Mouse (Mus musculus) intestine, embryonic 14.5 days (tissue): ENCODE data around the gene Cd4. TPM values are rescaled to one million over a fixed set of nuclear protein-coding genes. Genes with fewer than 3 reads are reported as not detected.
A peak's percentile ranks its signal among the peaks of the same experiment; 100 is the strongest.

Source experiments
- ATAC-seq: fragments of 200-750 bp; cut with Nextera tagmentation; replicated peaks from 2 replicates; pipeline ENCODE4 v1.8.0; 2017; ENCODE audit warnings: low read depth, moderate number of reproducible peaks, moderate TSS enrichment, moderate library complexity; ENCODE audit not compliant: low FRiP score, low TSS enrichment
- DNase-seq: peaks from one replicate; pipeline ENCODE4 v3.0.0-alpha.2; 2018; ENCODE audit warnings: low spot score
- H3K27ac ChIP-seq: fragments of 300-500 bp; sonication (generic); 2 replicates; pipeline ENCODE4 v1.5.1; 2014; ENCODE audit warnings: low read depth, mild to moderate bottlenecking, control low read depth
- H3K27me3 ChIP-seq: fragments of 300-500 bp; sonication (generic); replicated peaks from 2 replicates; pipeline ENCODE4 v1.6.1; 2014; ENCODE audit warnings: low read length, control low read depth; ENCODE audit not compliant: control insufficient read depth, insufficient read depth
- H3K36me3 ChIP-seq: fragments of 300-500 bp; sonication (generic); 2 replicates; pipeline ENCODE4 v1.6.1; 2014; ENCODE audit warnings: low read length, control low read depth; ENCODE audit not compliant: control insufficient read depth, insufficient read depth
- H3K4me1 ChIP-seq: fragments of 300-500 bp; sonication (generic); replicated peaks from 2 replicates; pipeline ENCODE4 v1.6.1; 2014; ENCODE audit warnings: low read length, control low read depth, mixed read lengths; ENCODE audit not compliant: control insufficient read depth, insufficient read depth
- H3K4me2 ChIP-seq: fragments of 300-500 bp; sonication (generic); 2 replicates; pipeline ENCODE4 v1.6.1; 2014; ENCODE audit warnings: low read length
- H3K4me3 ChIP-seq: fragments of 300-500 bp; sonication (generic); 2 replicates; pipeline ENCODE4 v1.5.1; 2014; ENCODE audit warnings: low read depth, low read length, control low read depth, mixed read lengths
- H3K9ac ChIP-seq: fragments of 300-500 bp; sonication (generic); 2 replicates; pipeline ENCODE4 v1.6.1; 2014; ENCODE audit warnings: mild to moderate bottlenecking, low read length
- H3K9me3 ChIP-seq: fragments of 300-500 bp; sonication (generic); 2 replicates; pipeline ENCODE4 v1.6.1; 2016; ENCODE audit warnings: low read length, control low read depth; ENCODE audit not compliant: control insufficient read depth
- WGBS: fragments of 180-500 bp; shearing (Covaris S2); extraction: QIAGEN DNeasy Blood & Tissue Kit; methylation state at CpG from one replicate; pipeline ENCODE4 v1.1.7; 2014; 5-methylcytosine and 5-hydroxymethylcytosine counted together
- polyA plus RNA-seq: library from polyadenylated mRNA; unstranded; fragments of >200 nt; fragmentation: Nextera tagmentation; extraction: Ambion mirVana; gene quantifications from 2 replicates; pipeline ENCODE4 v1.2.1, GENCODE M21; 2014

Cd4 gene
- polyA plus RNA-seq, 1 experiment from 2014 or later: 0.37 TPM

GRCm38 (mm10) chr6:124883351-124883750, 4.7 kb downstream of the Cd4 start:
- whole genome bisulfite sequencing: 77% methylated on average over 10 of the region's 10 CpGs

GRCm38 (mm10) chr6:124881821-124882220, 6.2 kb downstream of the Cd4 start:
- DNase-seq (no peak), ATAC-seq (no peak)
- Histone ChIP-seq H3K4me1 (no peaks in the 10 kb centered on the region), H3K9ac (no peak overlapping the region), H3K27me3 (no peaks in the 10 kb centered on the region), H3K4me2 (no peak overlapping the region), H3K4me3 (no peak overlapping the region), H3K27ac (no peak overlapping the region), H3K9me3 (no peaks in the 10 kb centered on the region), H3K36me3 (no peaks in the 10 kb centered on the region)
- 88% methylated on average over 9 of the region's 9 CpGs for WGBS

More at GRCm38 (mm10) chr6:124883351-124883750, 4.7 kb downstream of the Cd4 start:
- Histone ChIP-seq H3K36me3 (no peaks in the 10 kb centered on the region), H3K27me3 (no peaks in the 10 kb centered on the region), H3K4me2 (no peak overlapping the region), H3K9me3 (no peaks in the 10 kb centered on the region), H3K27ac (no peak overlapping the region), H3K4me3 (no peak overlapping the region), H3K4me1 (no peaks in the 10 kb centered on the region), H3K9ac (no peak overlapping the region)
- ATAC-seq (no peak), DNase-seq (no peak)

- H3K27ac ChIP-seq: no peak overlapping the region
- WGBS: 61% methylated on average over 6 of the region's 6 CpGs
- no peak overlapping the region for H3K4me3 ChIP-seq
- ATAC-seq: no peak
- no peak for DNase-seq
- no peak overlapping the region for H3K9ac ChIP-seq
- no peaks in the 10 kb centered on the region for H3K36me3 ChIP-seq
- no peaks in the 10 kb centered on the region for H3K9me3 ChIP-seq
- no peak overlapping the region for H3K4me2 ChIP-seq
- no peaks in the 10 kb centered on the region for H3K4me1 ChIP-seq
- H3K27me3 ChIP-seq: no peaks in the 10 kb centered on the region
Measured at GRCm38 (mm10) chr6:124879390-124879789, 8.6 kb downstream of the Cd4 start.

- ATAC-seq: no peak
- no peaks in the 10 kb centered on the region for H3K36me3 ChIP-seq
- H3K4me1 ChIP-seq: no peaks in the 10 kb centered on the region
- 42% methylated on average over 2 of the region's 3 CpGs for WGBS
- H3K4me2 ChIP-seq: no peak overlapping the region
- H3K4me3 ChIP-seq: no peak overlapping the region
- no peak for DNase-seq
- no peak overlapping the region for H3K27ac ChIP-seq
- no peaks in the 10 kb centered on the region for H3K9me3 ChIP-seq
- H3K27me3 ChIP-seq: no peaks in the 10 kb centered on the region
- no peak overlapping the region for H3K9ac ChIP-seq
Measured at GRCm38 (mm10) chr6:124874348-124874747, 13.7 kb downstream of the Cd4 start.

GRCm38 (mm10) chr6:124866560-124866959, 21.5 kb downstream of the Cd4 start:
- peaks cover 6% of the 10 kb centered on the region; the same call in 1 of the 2 replicates for H3K27me3 ChIP-seq
- peaks cover 15% of the 10 kb centered on the region for H3K4me1 ChIP-seq
- H3K27ac ChIP-seq: no peak overlapping the region
- no peak overlapping the region for H3K9ac ChIP-seq
- H3K36me3 ChIP-seq: no peaks in the 10 kb centered on the region
- H3K9me3 ChIP-seq: no peaks in the 10 kb centered on the region
- WGBS: 59% methylated on average over 6 of the region's 7 CpGs
- DNase-seq (no peak), ATAC-seq (no peak)
- no peak overlapping the region for H3K4me3 ChIP-seq
- no peak overlapping the region for H3K4me2 ChIP-seq

- DNase-seq (no peak), ATAC-seq (no peak)
- no peaks in the 10 kb centered on the region for H3K9me3 ChIP-seq
- H3K4me3 ChIP-seq: no peak overlapping the region
- H3K36me3 ChIP-seq: no peaks in the 10 kb centered on the region
- H3K4me1 ChIP-seq: peaks cover 15% of the 10 kb centered on the region
- H3K9ac ChIP-seq: no peak overlapping the region
- peaks cover 6% of the 10 kb centered on the region; the same call in 1 of the 2 replicates for H3K27me3 ChIP-seq
- H3K27ac ChIP-seq: no peak overlapping the region
- WGBS: 32% methylated on average over 16 of the region's 18 CpGs
- no peak overlapping the region for H3K4me2 ChIP-seq
Measured at GRCm38 (mm10) chr6:124865766-124866362, 22.2 kb downstream of the Cd4 start.

- DNase-seq (peak; percentile 87), ATAC-seq (peak; percentile 71)
- peak within 1 kb of the TSS; percentile 59 for H3K4me3 ChIP-seq
- no peaks in the 10 kb centered on the region for H3K36me3 ChIP-seq
- peaks cover 6% of the 10 kb centered on the region; the same call in 1 of the 2 replicates for H3K27me3 ChIP-seq
- H3K4me1 ChIP-seq: peaks cover 20% of the 10 kb centered on the region
- H3K27ac ChIP-seq: peak within 1 kb of the TSS; percentile 38; the same call in 1 of the 2 replicates
- peak within 1 kb of the TSS; percentile 65 for H3K9ac ChIP-seq
- H3K9me3 ChIP-seq: no peaks in the 10 kb centered on the region
- 1% methylated on average over 40 of the region's 43 CpGs for WGBS
- H3K4me2 ChIP-seq: peak within 1 kb of the TSS; percentile 88
Measured at GRCm38 (mm10) chr6:124863658-124864298, 24.2 kb downstream of the Cd4 start, which contains the start of gene Gpr162. Gene Gpr162, minus strand, starts transcription at chr6:124863983.

- peak overlapping the region; percentile 88 for H3K4me2 ChIP-seq
- H3K27me3 ChIP-seq: peaks cover 6% of the 10 kb centered on the region; the same call in 1 of the 2 replicates
- 3% methylated on average over 7 of the region's 16 CpGs for WGBS
- peak overlapping the region; percentile 59 for H3K4me3 ChIP-seq
- peaks cover 22% of the 10 kb centered on the region for H3K4me1 ChIP-seq
- H3K36me3 ChIP-seq: no peaks in the 10 kb centered on the region
- H3K27ac ChIP-seq: peak overlapping the region; percentile 38; the same call in 1 of the 2 replicates
- peak overlapping the region; percentile 65 for H3K9ac ChIP-seq
- H3K9me3 ChIP-seq: no peaks in the 10 kb centered on the region
- ATAC-seq (peak; percentile 11), DNase-seq (peak; percentile 71)
Measured at GRCm38 (mm10) chr6:124863125-124863657, 24.8 kb downstream of the Cd4 start.
